Mouse (Mus musculus) left cerebral cortex, adult 8-10 months (tissue): ENCODE data around the gene Lgals12. TPM values are rescaled to one million over a fixed set of nuclear protein-coding genes. Genes with fewer than 3 reads are reported as not detected.

Experiments
- total RNA-seq, 4 experiments: library from RNA; stranded (reverse); gene quantifications; 2 replicates each; pipeline ENCODE4 v1.2.4; 2022

The Lgals12 gene
- total RNA-seq, 4 experiments from 2014 or later: 0.68 to 0.91 (median 0.82) TPM

Other genes with a start within 250 kb of the Lgals12 start
- 10 to 100 TPM; 21.8 to 27.1 (median 25.3) TPM for gene Spindoc, start 224.2 kb downstream of the Lgals12 start, total RNA-seq
- gene 2700081O15Rik, start 189.6 kb downstream of the Lgals12 start, total RNA-seq: 10 to 100 TPM; 28.0 to 28.8 (median 28.5) TPM
- 100 to 1,000 TPM; 773 to 859 (median 828) TPM for gene Rtn3, start 123.9 kb downstream of the Lgals12 start, total RNA-seq
- 10 to 100 TPM; 24.0 to 29.8 (median 27.7) TPM for gene Atl3, start 113.2 kb downstream of the Lgals12 start, total RNA-seq
- gene Pla2g16, start 49.7 kb downstream of the Lgals12 start, total RNA-seq: 10 to 100 TPM; 40.3 to 47.9 (median 41.9) TPM
- under 1 TPM in 1 of 4 experiments, not detected in 3; 0.70 TPM for gene Hrasls5, start 5.3 kb upstream of the Lgals12 start, total RNA-seq
- gene Slc22a19, start 104.1 kb upstream of the Lgals12 start, total RNA-seq: not detected
- not detected for gene Slc22a26, start 195.5 kb upstream of the Lgals12 start, total RNA-seq